Mouse (Mus musculus): ENCODE measurements at regions not wholly inside any gene's neighbourhood (a gene's known extent, or its start where the extent isn't known, plus 50 kb on each side); places are given as distances from the start of the nearest gene placed in this dataset.

GRCm38 (mm10) chr4:31679007-31679590 is 284.8 kb upstream of the Map3k7 start:
- TF ChIP-seq CTCF (IDR thresholded peaks at IDR 0.05): no peak
- no peak for TF ChIP-seq EP300 (IDR thresholded peaks at IDR 0.05)

All from lung, postnatal 0 days (tissue).